Mouse (Mus musculus): ENCODE results near the gene Men1. TPM values are rescaled to one million over a fixed set of nuclear protein-coding genes. Genes with fewer than 3 reads are reported as not detected.
A peak's percentile ranks its signal among the peaks of the same experiment; 100 is the strongest.

Men1 gene
- 10 to 100 TPM; 13.9 to 14.0 TPM for total RNA-seq (2021)
- polyA plus RNA-seq (2012; rRNA removed), result 19.4 and 19.6 TPM in 2 replicates
- long read RNA-seq, transcript Men1-201 (9 exons, 2,975 nt), result major isoform, 8 of 14 reads
- long read RNA-seq, partial matches to known transcripts, result 0 of 14 reads
- long read RNA-seq, other reads (novel, unspliced or antisense), result 0 of 14 reads

DNA sequence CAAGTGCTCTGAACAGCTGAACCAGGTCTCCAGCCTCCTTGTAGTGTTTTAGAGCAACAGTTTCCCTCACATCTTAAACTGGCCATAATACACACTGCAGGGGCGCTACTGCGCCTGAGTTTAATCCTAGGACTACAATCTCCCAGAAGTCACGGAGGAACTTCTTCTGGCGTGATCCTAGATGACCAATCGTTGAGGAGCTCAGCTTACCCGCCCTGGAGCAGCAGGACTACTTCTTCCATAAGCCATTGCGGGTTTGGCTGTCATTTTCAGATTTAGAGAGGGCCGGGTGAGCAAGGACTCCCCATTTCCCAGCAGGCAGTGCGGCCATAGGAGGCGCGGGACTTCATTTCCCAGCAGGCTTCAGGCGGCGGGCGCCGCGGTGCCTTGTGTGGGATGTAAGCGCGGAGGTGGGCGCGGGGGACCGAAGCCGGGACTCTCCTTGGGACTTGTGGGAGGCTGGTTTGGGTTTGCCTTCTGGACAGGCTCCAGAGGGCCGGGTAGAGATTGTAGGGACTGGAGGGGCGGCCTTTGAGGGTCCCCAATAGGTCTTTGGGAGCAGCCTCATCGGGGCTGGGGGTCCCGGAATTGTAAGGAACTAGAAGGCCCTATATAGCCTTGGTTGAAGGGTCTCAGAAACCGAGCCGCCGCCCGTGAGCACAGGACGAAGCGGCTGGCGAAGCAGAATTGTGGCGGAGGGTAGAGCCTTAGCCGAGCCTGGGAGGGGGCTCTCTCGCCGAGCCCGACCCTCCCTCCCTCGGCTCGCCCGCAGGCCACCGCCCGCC, at the start of gene Men1:
Gene Men1 (plus strand): TSS at position 307 of the 785 bp plus-strand sequence.
- intact Hi-C loops (cut with DNase I), result loop anchor here (10.0 kb wide), 2 partner anchors 250 to 370 kb away; partner anchors contain the start of genes Cdca5, Gm28374, Pola2 and Tmem262
- peak; percentile 92 to 96 for DNase-seq
- Histone ChIP-seq H3K4me3 (peak within 1 kb of the TSS; percentile 97), H3K9ac (ENCODE audit: low read depth, low read length) (peak within 1 kb of the TSS; percentile 83), H3K4me1 (ENCODE audit: control insufficient read depth, insufficient read depth, low read length) (peaks cover 9% of the 10 kb centered on the region), H3K79me2 (replicated peaks; ENCODE audit: control insufficient read depth, insufficient read depth, low read length) (no peaks in the 10 kb centered on the region; the same call in 1 of the 2 replicates), H3K36me3 (ENCODE audit: control insufficient read depth, insufficient read depth, low read length) (no peaks in the 10 kb centered on the region), H3K27ac (peak within 1 kb of the TSS; percentile 79), H3K27me3 (ENCODE audit: control insufficient read depth, insufficient read depth, low read length) (no peaks in the 10 kb centered on the region)
- under 1% methylated on average over 43 of the region's 43 CpGs for WGBS
- peak; percentile 73 for TF ChIP-seq CTCF (IDR thresholded peaks at IDR 0.05)
- TF ChIP-seq POLR2A (IDR thresholded peaks at IDR 0.05; ENCODE audit: insufficient read depth, low read depth, low read length), result peak; percentile 75
- 0 out of 2 replicates have a peak, but pooled peaks have one; percentile 42 for TF ChIP-seq EP300 (IDR thresholded peaks at IDR 0.05; ENCODE audit: insufficient read depth, low read depth, low read length)

DNA sequence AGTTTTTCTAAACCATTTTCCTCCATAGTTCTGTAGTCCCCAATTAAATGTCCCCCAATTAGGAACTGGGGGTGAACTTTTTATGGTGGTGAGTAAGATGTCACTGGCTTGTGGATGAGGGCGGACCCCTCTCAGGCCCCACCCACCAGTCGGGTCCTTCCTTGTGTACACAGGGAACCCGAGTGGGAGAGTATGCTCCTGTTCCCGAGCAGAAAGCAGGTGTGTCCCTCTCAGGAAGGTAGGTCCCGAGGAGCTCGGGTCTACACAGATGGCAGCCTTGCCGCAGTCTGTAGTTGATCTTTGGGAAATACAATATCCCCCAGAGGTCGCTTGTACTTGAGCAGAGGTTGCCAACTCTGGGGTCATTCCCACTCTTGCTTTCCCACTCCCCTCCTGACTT, 49.6 kb upstream of the Men1 start:
- WGBS, result 42% methylated on average over 8 of the region's 8 CpGs
- peaks cover 8% of the 10 kb centered on the region for H3K79me2 ChIP-seq (replicated peaks; ENCODE audit: control insufficient read depth, insufficient read depth, low read length)
- intact Hi-C loops (cut with DNase I), result no loop called here
- no peak for DNase-seq
- H3K27me3 ChIP-seq (ENCODE audit: control insufficient read depth, insufficient read depth, low read length), result no peaks in the 10 kb centered on the region
- peak overlapping the region; percentile 91 for H3K27ac ChIP-seq
- H3K9ac ChIP-seq (ENCODE audit: low read depth, low read length), result no peak overlapping the region; the same call in 1 of the 2 replicates
- H3K36me3 ChIP-seq (ENCODE audit: control insufficient read depth, insufficient read depth, low read length), result peaks cover 78% of the 10 kb centered on the region
- TF ChIP-seq CTCF (IDR thresholded peaks at IDR 0.05) (no peak), EP300 (IDR thresholded peaks at IDR 0.05; ENCODE audit: insufficient read depth, low read depth, low read length) (no peak), POLR2A (IDR thresholded peaks at IDR 0.05; ENCODE audit: insufficient read depth, low read depth, low read length) (no peak)
- H3K4me3 ChIP-seq, result peak overlapping the region; percentile 25; the same call in 1 of the 2 replicates
- H3K4me1 ChIP-seq (ENCODE audit: control insufficient read depth, insufficient read depth, low read length), result peaks cover 60% of the 10 kb centered on the region

GRCm38 (mm10) chr19:6285632-6286433, 48.9 kb upstream of the Men1 start:
- no peak for DNase-seq
- TF ChIP-seq CTCF (IDR thresholded peaks at IDR 0.05), result no peak
- TF ChIP-seq EP300 (IDR thresholded peaks at IDR 0.05; ENCODE audit: insufficient read depth, low read depth, low read length), result peak; percentile 65; the same call in 1 of the 2 replicates
- TF ChIP-seq POLR2A (IDR thresholded peaks at IDR 0.05; ENCODE audit: insufficient read depth, low read depth, low read length), result no peak
- peak overlapping the region; percentile 55 for H3K9ac ChIP-seq (ENCODE audit: low read depth, low read length)
- H3K4me3 ChIP-seq, result peak overlapping the region; percentile 28
- 19% methylated on average over 7 of the region's 7 CpGs for WGBS
- H3K36me3 ChIP-seq (ENCODE audit: control insufficient read depth, insufficient read depth, low read length), result peaks cover 75% of the 10 kb centered on the region
- peaks cover 8% of the 10 kb centered on the region for H3K79me2 ChIP-seq (replicated peaks; ENCODE audit: control insufficient read depth, insufficient read depth, low read length)
- peaks cover 59% of the 10 kb centered on the region for H3K4me1 ChIP-seq (ENCODE audit: control insufficient read depth, insufficient read depth, low read length)
- intact Hi-C loops (cut with DNase I), result no loop called here
- H3K27me3 ChIP-seq (ENCODE audit: control insufficient read depth, insufficient read depth, low read length), result no peaks in the 10 kb centered on the region
- H3K27ac ChIP-seq, result peak overlapping the region; percentile 91

- Histone ChIP-seq H3K4me3 (peak overlapping the region; percentile 28), H3K36me3 (ENCODE audit: control insufficient read depth, insufficient read depth, low read length) (peaks cover 69% of the 10 kb centered on the region), H3K27me3 (ENCODE audit: control insufficient read depth, insufficient read depth, low read length) (no peaks in the 10 kb centered on the region), H3K4me1 (ENCODE audit: control insufficient read depth, insufficient read depth, low read length) (peaks cover 59% of the 10 kb centered on the region), H3K79me2 (replicated peaks; ENCODE audit: control insufficient read depth, insufficient read depth, low read length) (peaks cover 11% of the 10 kb centered on the region), H3K27ac (peak overlapping the region; percentile 91), H3K9ac (ENCODE audit: low read depth, low read length) (peak overlapping the region; percentile 55)
- intact Hi-C loops (cut with DNase I), result no loop called here
- peak; percentile 68; the same call in 1 of the 2 replicates for TF ChIP-seq EP300 (IDR thresholded peaks at IDR 0.05; ENCODE audit: insufficient read depth, low read depth, low read length)
- TF ChIP-seq POLR2A (IDR thresholded peaks at IDR 0.05; ENCODE audit: insufficient read depth, low read depth, low read length), result peak; percentile 32; the same call in 1 of the 2 replicates
- TF ChIP-seq CTCF (IDR thresholded peaks at IDR 0.05), result no peak
- peak; percentile 71 to 75 for DNase-seq
- WGBS, result 33% methylated on average over 19 of the region's 19 CpGs
These were observed 48.1 kb upstream of the Men1 start for GRCm38 (mm10) chr19:6286434-6287401.

All from heart, adult 2 months (tissue).